Mouse (Mus musculus): ENCODE measurements at regions not wholly inside any gene's neighbourhood (a gene's known extent, or its start where the extent isn't known, plus 50 kb on each side); places are given as distances from the start of the nearest gene placed in this dataset.
A peak's percentile ranks its signal among the peaks of the same experiment; 100 is the strongest.

- H3K4me2 ChIP-seq (ENCODE audit: low read length) = no peak overlapping the region
- H3K9ac ChIP-seq (replicated peaks; ENCODE audit: low read depth, low read length) = no peak overlapping the region
- WGBS = 58% methylated on average over 1 of the region's 1 CpGs
- ATAC-seq = no peak
- no peaks in the 10 kb centered on the region for H3K36me3 ChIP-seq (ENCODE audit: control insufficient read depth, insufficient read depth)
- no peaks in the 10 kb centered on the region for H3K9me3 ChIP-seq (ENCODE audit: control insufficient read depth, low read length)
- no peaks in the 10 kb centered on the region for H3K27me3 ChIP-seq (replicated peaks; ENCODE audit: control insufficient read depth, insufficient read depth, low read length)
- peaks cover 4% of the 10 kb centered on the region; the same call in 1 of the 2 replicates for H3K4me1 ChIP-seq (replicated peaks; ENCODE audit: control insufficient read depth, insufficient read depth, low read length)
- H3K27ac ChIP-seq (ENCODE audit: low read length) = no peak overlapping the region
- H3K4me3 ChIP-seq (replicated peaks; ENCODE audit: low read length) = no peak overlapping the region
Observed at GRCm38 (mm10) chr4:81930956-81931355, 488.3 kb upstream of the Mpdz start.

GRCm38 (mm10) chr4:81928581-81929244 is 486.1 kb upstream of the Mpdz start:
- H3K27ac ChIP-seq (ENCODE audit: low read length) = no peak overlapping the region
- no peaks in the 10 kb centered on the region for H3K27me3 ChIP-seq (replicated peaks; ENCODE audit: control insufficient read depth, insufficient read depth, low read length)
- H3K36me3 ChIP-seq (ENCODE audit: control insufficient read depth, insufficient read depth) = no peaks in the 10 kb centered on the region
- WGBS = 43% methylated on average over 9 of the region's 9 CpGs
- no peak for ATAC-seq
- no peak overlapping the region for H3K4me3 ChIP-seq (replicated peaks; ENCODE audit: low read length)
- peaks cover 11% of the 10 kb centered on the region; the same call in 1 of the 2 replicates for H3K4me1 ChIP-seq (replicated peaks; ENCODE audit: control insufficient read depth, insufficient read depth, low read length)
- no peaks in the 10 kb centered on the region for H3K9me3 ChIP-seq (ENCODE audit: control insufficient read depth, low read length)
- H3K9ac ChIP-seq (replicated peaks; ENCODE audit: low read depth, low read length) = no peak overlapping the region
- no peak overlapping the region for H3K4me2 ChIP-seq (ENCODE audit: low read length)

- Histone ChIP-seq H3K4me1 (replicated peaks; ENCODE audit: control insufficient read depth, insufficient read depth, low read length) (peaks cover 11% of the 10 kb centered on the region; the same call in 1 of the 2 replicates), H3K4me2 (ENCODE audit: low read length) (no peak overlapping the region), H3K27ac (ENCODE audit: low read length) (no peak overlapping the region), H3K36me3 (ENCODE audit: control insufficient read depth, insufficient read depth) (no peaks in the 10 kb centered on the region), H3K27me3 (replicated peaks; ENCODE audit: control insufficient read depth, insufficient read depth, low read length) (no peaks in the 10 kb centered on the region), H3K4me3 (replicated peaks; ENCODE audit: low read length) (no peak overlapping the region), H3K9me3 (ENCODE audit: control insufficient read depth, low read length) (no peaks in the 10 kb centered on the region), H3K9ac (replicated peaks; ENCODE audit: low read depth, low read length) (no peak overlapping the region)
- ATAC-seq = no peak
- WGBS = 68% methylated on average over 2 of the region's 2 CpGs
Observed at GRCm38 (mm10) chr4:81927176-81927714, 484.6 kb upstream of the Mpdz start.

- no peak overlapping the region for H3K4me3 ChIP-seq (replicated peaks; ENCODE audit: low read length)
- no peak overlapping the region for H3K4me2 ChIP-seq (ENCODE audit: low read length)
- H3K9ac ChIP-seq (replicated peaks; ENCODE audit: low read depth, low read length) = no peak overlapping the region
- no peak overlapping the region for H3K27ac ChIP-seq (ENCODE audit: low read length)
- H3K4me1 ChIP-seq (replicated peaks; ENCODE audit: control insufficient read depth, insufficient read depth, low read length) = peaks cover 11% of the 10 kb centered on the region; the same call in 1 of the 2 replicates
- no peaks in the 10 kb centered on the region for H3K9me3 ChIP-seq (ENCODE audit: control insufficient read depth, low read length)
- ATAC-seq = no peak
- H3K27me3 ChIP-seq (replicated peaks; ENCODE audit: control insufficient read depth, insufficient read depth, low read length) = no peaks in the 10 kb centered on the region
- no peaks in the 10 kb centered on the region for H3K36me3 ChIP-seq (ENCODE audit: control insufficient read depth, insufficient read depth)
- WGBS = 37% methylated on average over 6 of the region's 6 CpGs
Observed at GRCm38 (mm10) chr4:81926662-81927141, 484.1 kb upstream of the Mpdz start.

GRCm38 (mm10) chr4:81925611-81926010 is 483.0 kb upstream of the Mpdz start:
- no peak overlapping the region for H3K4me2 ChIP-seq (ENCODE audit: low read length)
- H3K4me1 ChIP-seq (replicated peaks; ENCODE audit: control insufficient read depth, insufficient read depth, low read length) = peaks cover 11% of the 10 kb centered on the region; the same call in 1 of the 2 replicates
- H3K9me3 ChIP-seq (ENCODE audit: control insufficient read depth, low read length) = no peaks in the 10 kb centered on the region
- WGBS = 51% methylated on average over 2 of the region's 2 CpGs
- ATAC-seq = peak; percentile 49
- H3K27ac ChIP-seq (ENCODE audit: low read length) = 0 out of 2 replicates have a peak overlapping the region, but pooled peaks have one; percentile 4
- no peaks in the 10 kb centered on the region for H3K36me3 ChIP-seq (ENCODE audit: control insufficient read depth, insufficient read depth)
- no peak overlapping the region for H3K9ac ChIP-seq (replicated peaks; ENCODE audit: low read depth, low read length)
- H3K4me3 ChIP-seq (replicated peaks; ENCODE audit: low read length) = no peak overlapping the region
- no peaks in the 10 kb centered on the region for H3K27me3 ChIP-seq (replicated peaks; ENCODE audit: control insufficient read depth, insufficient read depth, low read length)

GRCm38 (mm10) chr4:81924120-81924519 is 481.5 kb upstream of the Mpdz start:
- 69% methylated on average over 1 of the region's 1 CpGs for WGBS
- Histone ChIP-seq H3K9me3 (ENCODE audit: control insufficient read depth, low read length) (no peaks in the 10 kb centered on the region), H3K4me3 (replicated peaks; ENCODE audit: low read length) (no peak overlapping the region), H3K4me2 (ENCODE audit: low read length) (no peak overlapping the region), H3K27me3 (replicated peaks; ENCODE audit: control insufficient read depth, insufficient read depth, low read length) (no peaks in the 10 kb centered on the region), H3K4me1 (replicated peaks; ENCODE audit: control insufficient read depth, insufficient read depth, low read length) (peaks cover 11% of the 10 kb centered on the region; the same call in 1 of the 2 replicates), H3K9ac (replicated peaks; ENCODE audit: low read depth, low read length) (no peak overlapping the region), H3K27ac (ENCODE audit: low read length) (no peak overlapping the region), H3K36me3 (ENCODE audit: control insufficient read depth, insufficient read depth) (no peaks in the 10 kb centered on the region)
- ATAC-seq = no peak

- Histone ChIP-seq H3K27ac (ENCODE audit: low read length) (no peak overlapping the region), H3K27me3 (replicated peaks; ENCODE audit: control insufficient read depth, insufficient read depth, low read length) (no peaks in the 10 kb centered on the region), H3K36me3 (ENCODE audit: control insufficient read depth, insufficient read depth) (no peaks in the 10 kb centered on the region), H3K9me3 (ENCODE audit: control insufficient read depth, low read length) (no peaks in the 10 kb centered on the region), H3K4me1 (replicated peaks; ENCODE audit: control insufficient read depth, insufficient read depth, low read length) (peaks cover 11% of the 10 kb centered on the region; the same call in 1 of the 2 replicates), H3K4me3 (replicated peaks; ENCODE audit: low read length) (no peak overlapping the region), H3K4me2 (ENCODE audit: low read length) (no peak overlapping the region), H3K9ac (replicated peaks; ENCODE audit: low read depth, low read length) (no peak overlapping the region)
- no peak for ATAC-seq
- WGBS = 65% methylated on average over 3 of the region's 3 CpGs
Observed at GRCm38 (mm10) chr4:81922876-81923275, 480.3 kb upstream of the Mpdz start.

- H3K27me3 ChIP-seq (replicated peaks; ENCODE audit: control insufficient read depth, insufficient read depth, low read length) = no peaks in the 10 kb centered on the region
- no peak overlapping the region for H3K4me3 ChIP-seq (replicated peaks; ENCODE audit: low read length)
- no peak overlapping the region for H3K9ac ChIP-seq (replicated peaks; ENCODE audit: low read depth, low read length)
- H3K36me3 ChIP-seq (ENCODE audit: control insufficient read depth, insufficient read depth) = no peaks in the 10 kb centered on the region
- WGBS = 90% methylated on average over 2 of the region's 2 CpGs
- H3K4me2 ChIP-seq (ENCODE audit: low read length) = no peak overlapping the region
- H3K27ac ChIP-seq (ENCODE audit: low read length) = no peak overlapping the region
- no peaks in the 10 kb centered on the region; the same call in 1 of the 2 replicates for H3K4me1 ChIP-seq (replicated peaks; ENCODE audit: control insufficient read depth, insufficient read depth, low read length)
- H3K9me3 ChIP-seq (ENCODE audit: control insufficient read depth, low read length) = no peaks in the 10 kb centered on the region
- no peak for ATAC-seq
Observed at GRCm38 (mm10) chr4:81914971-81915370, 472.4 kb upstream of the Mpdz start.

GRCm38 (mm10) chr4:81913296-81913695 is 470.7 kb upstream of the Mpdz start:
- H3K4me1 ChIP-seq (replicated peaks; ENCODE audit: control insufficient read depth, insufficient read depth, low read length) = no peaks in the 10 kb centered on the region; the same call in 1 of the 2 replicates
- H3K9ac ChIP-seq (replicated peaks; ENCODE audit: low read depth, low read length) = no peak overlapping the region
- H3K4me3 ChIP-seq (replicated peaks; ENCODE audit: low read length) = no peak overlapping the region
- no peak overlapping the region for H3K4me2 ChIP-seq (ENCODE audit: low read length)
- H3K9me3 ChIP-seq (ENCODE audit: control insufficient read depth, low read length) = no peaks in the 10 kb centered on the region
- WGBS = 63% methylated on average over 10 of the region's 10 CpGs
- ATAC-seq = no peak
- no peaks in the 10 kb centered on the region for H3K36me3 ChIP-seq (ENCODE audit: control insufficient read depth, insufficient read depth)
- H3K27me3 ChIP-seq (replicated peaks; ENCODE audit: control insufficient read depth, insufficient read depth, low read length) = no peaks in the 10 kb centered on the region
- H3K27ac ChIP-seq (ENCODE audit: low read length) = no peak overlapping the region
